Mouse (Mus musculus) ovary, postnatal 10 days (tissue): ENCODE data around the gene 5530401A14Rik.

Source experiments
- DNase-seq: peaks from one replicate; pipeline ENCODE4 v3.0.0; 2022; ENCODE audit warnings: low spot score

5530401A14Rik gene

DNA sequence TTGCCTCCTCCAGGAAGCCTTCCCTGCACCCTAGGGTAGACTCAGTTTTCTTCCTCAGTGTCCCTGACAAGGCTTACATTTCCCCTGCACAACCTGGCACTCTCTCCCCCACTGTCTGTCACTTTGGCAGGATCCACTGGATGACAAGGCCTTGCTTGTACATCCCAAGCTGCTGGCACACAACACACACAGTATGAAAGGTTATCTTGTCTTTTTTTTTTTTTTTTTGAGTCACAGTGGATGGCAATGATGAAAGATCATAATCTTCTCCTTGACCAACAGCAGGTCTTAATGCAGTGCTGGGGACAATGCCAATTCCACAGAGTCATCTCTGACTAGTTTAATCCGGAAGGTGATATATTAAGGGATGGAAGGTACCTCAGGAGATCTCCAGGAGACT, 77.0 kb downstream of the 5530401A14Rik start:
- DNase-seq: no peak

GRCm38 (mm10) chr11:81940988-81941387, 80.5 kb downstream of the 5530401A14Rik start:
- no peak for DNase-seq

GRCm38 (mm10) chr11:81942167-81942566, 81.7 kb downstream of the 5530401A14Rik start:
- DNase-seq: no peak
